Mouse (Mus musculus) testis, adult 2 months (tissue): ENCODE data around the gene Ehd4. TPM values are rescaled to one million over a fixed set of nuclear protein-coding genes. Genes with fewer than 3 reads are reported as not detected.

Source experiments
- H3K27ac ChIP-seq: fragments of 200-500 bp; 2 replicates; pipeline ENCODE4 v1.5.1; 2012; ENCODE audit warnings: low read depth, low read length; ENCODE audit not compliant: control insufficient read depth, insufficient read depth
- H3K27me3 ChIP-seq: fragments of 200-500 bp; 2 replicates; pipeline ENCODE4 v1.6.1; 2012; ENCODE audit warnings: mild to moderate bottlenecking, low read length, moderate library complexity; ENCODE audit not compliant: control insufficient read depth, insufficient read depth
- H3K36me3 ChIP-seq: fragments of 200-500 bp; 2 replicates; pipeline ENCODE4 v1.6.1; 2012; ENCODE audit warnings: mild to moderate bottlenecking, low read length; ENCODE audit not compliant: control insufficient read depth, insufficient read depth
- H3K4me1 ChIP-seq: fragments of 200-500 bp; 2 replicates; pipeline ENCODE4 v1.6.1; 2012; ENCODE audit warnings: low read length; ENCODE audit not compliant: control insufficient read depth, insufficient read depth
- H3K4me3 ChIP-seq: fragments of 200-500 bp; 2 replicates; pipeline ENCODE4 v1.5.1; 2012; ENCODE audit warnings: low read depth, mild to moderate bottlenecking, low read length, moderate library complexity, mixed read lengths; ENCODE audit not compliant: control insufficient read depth
- CTCF ChIP-seq: fragments of 200-500 bp; IDR thresholded peaks from 2 replicates; pipeline ENCODE4 v1.5.1; 2012; ENCODE audit warnings: low read depth, mild to moderate bottlenecking, inconsistent platforms, low read length, moderate library complexity; ENCODE audit not compliant: control insufficient read depth, insufficient read depth, insufficient replicate concordance
- POLR2A ChIP-seq: fragments of 200-500 bp; IDR thresholded peaks from 2 replicates; pipeline ENCODE4 v1.6.1; 2012; ENCODE audit warnings: low read depth, mild to moderate bottlenecking, inconsistent platforms, low read length, moderate library complexity; ENCODE audit not compliant: control insufficient read depth
- polyA plus RNA-seq: library from polyadenylated mRNA; depleted of rRNA; stranded (reverse); fragments of >200 nt; gene quantifications from 2 replicates; pipeline ENCODE4 v1.2.3, GENCODE M21; 2012

The Ehd4 gene
- polyA plus RNA-seq, 1 experiment, result 3.4 TPM

DNA sequence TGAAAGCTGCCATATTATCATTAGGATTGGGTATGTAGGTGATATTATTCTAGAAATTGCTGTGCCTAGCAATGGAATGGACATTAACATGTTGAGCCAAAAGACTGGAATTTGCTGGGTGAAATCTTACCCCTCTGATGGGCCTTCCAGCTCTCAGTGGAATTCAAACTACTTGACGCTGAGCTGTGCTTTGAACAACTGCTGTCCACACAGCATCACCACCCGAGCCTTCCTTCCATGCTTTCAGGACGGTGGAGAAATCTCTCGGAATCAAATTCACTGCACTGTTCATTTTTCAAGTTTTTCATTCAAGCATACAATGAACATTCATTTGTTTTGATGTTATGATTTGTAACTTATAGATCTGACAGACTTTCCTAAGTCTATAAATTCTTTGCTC is 10.0 kb downstream of the Ehd4 start:
- Histone ChIP-seq H3K27me3 (no peaks in the 10 kb centered on the region), H3K4me1 (no peaks in the 10 kb centered on the region), H3K4me3 (no peak overlapping the region), H3K36me3 (no peaks in the 10 kb centered on the region), H3K27ac (no peak overlapping the region)
- no peak for TF ChIP-seq POLR2A
- no peak for TF ChIP-seq CTCF

DNA sequence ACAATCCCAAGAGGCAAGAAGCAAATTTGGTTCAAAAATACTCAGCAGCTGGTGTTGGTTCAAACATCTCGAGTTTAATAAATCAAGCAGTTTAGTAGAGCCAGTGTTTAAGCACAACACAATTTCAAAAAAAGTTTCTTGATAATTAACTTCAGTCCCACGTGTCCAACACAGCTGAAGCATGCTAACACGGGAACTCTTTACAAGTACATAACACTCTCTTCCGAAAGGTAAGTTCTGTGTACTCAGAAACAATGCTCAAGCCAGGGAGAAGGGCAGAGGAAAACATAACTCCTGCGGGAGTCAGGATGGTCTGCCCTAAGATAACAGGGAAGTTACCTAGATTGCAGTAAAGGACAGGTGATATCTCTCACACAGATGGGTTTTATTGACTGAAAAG is 12.1 kb downstream of the Ehd4 start:
- Histone ChIP-seq H3K27me3 (no peaks in the 10 kb centered on the region), H3K4me3 (no peak overlapping the region), H3K36me3 (no peaks in the 10 kb centered on the region), H3K27ac (no peak overlapping the region), H3K4me1 (no peaks in the 10 kb centered on the region)
- TF ChIP-seq POLR2A (no peak), CTCF (no peak)

DNA sequence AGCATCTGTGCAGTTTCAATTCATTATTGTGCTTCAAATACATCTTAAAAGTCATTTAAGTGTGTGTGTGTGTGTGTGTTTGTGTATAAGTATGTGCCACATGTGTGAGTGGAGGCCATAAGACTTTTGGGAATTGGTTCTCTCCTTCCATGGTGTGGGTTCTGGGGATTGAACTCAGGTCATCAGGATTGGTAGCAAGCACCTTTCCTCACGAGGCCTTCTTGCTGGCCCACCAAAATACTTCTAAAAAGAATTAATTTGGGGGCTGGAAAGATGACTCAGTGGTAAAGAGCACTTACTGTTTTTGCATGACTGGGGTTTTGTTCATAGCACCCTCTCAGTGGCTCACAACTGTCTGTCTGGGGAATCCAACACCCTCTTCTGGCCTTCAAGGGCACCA is 12.7 kb downstream of the Ehd4 start:
- no peak overlapping the region for H3K4me3 ChIP-seq
- H3K4me1 ChIP-seq, result no peaks in the 10 kb centered on the region
- H3K27me3 ChIP-seq, result no peaks in the 10 kb centered on the region
- TF ChIP-seq POLR2A (no peak), CTCF (no peak)
- H3K27ac ChIP-seq, result no peak overlapping the region
- H3K36me3 ChIP-seq, result no peaks in the 10 kb centered on the region

DNA sequence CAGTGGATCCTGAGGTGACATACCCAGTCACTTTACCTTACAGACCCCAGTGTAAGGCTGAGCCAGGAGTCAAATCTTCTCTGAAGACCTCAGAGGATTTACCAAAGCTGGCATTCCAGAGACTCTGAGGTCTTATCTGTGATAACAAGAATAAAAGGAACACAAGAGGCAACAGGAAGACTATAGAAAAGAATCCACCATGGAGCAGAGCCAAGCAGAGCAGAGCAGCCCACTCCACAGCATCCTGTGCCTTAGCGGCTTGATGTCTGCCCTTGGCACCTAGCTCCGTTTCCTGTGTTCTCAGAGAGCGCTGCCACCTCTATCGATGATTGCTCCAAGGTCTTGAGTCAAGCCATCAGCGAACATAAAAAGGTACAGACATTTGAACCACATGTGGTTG is 14.1 kb downstream of the Ehd4 start:
- no peaks in the 10 kb centered on the region for H3K36me3 ChIP-seq

DNA sequence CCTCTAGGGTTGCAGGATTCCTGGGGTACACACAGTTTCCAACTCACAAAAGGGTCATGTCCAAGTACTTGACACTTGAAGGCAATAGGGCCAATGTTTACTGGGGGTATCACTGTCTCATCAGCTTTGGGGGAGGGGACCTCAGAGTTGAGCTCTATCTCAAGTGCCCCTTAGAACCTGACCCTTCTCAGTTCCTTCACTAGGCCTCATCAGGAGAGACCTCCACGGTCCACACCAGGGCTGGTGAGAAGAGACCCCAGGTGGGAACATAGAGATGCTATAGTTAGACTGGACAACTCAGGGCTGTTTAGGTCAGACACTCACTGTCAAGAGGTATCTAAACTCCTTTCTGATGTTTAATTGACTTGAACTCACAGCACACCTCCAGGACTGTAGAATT is 15.3 kb downstream of the Ehd4 start:
- TF ChIP-seq CTCF (no peak), POLR2A (no peak)
- Histone ChIP-seq H3K4me1 (no peaks in the 10 kb centered on the region), H3K27ac (no peak overlapping the region), H3K27me3 (no peaks in the 10 kb centered on the region), H3K4me3 (no peak overlapping the region), H3K36me3 (no peaks in the 10 kb centered on the region)

More for the DNA sequence above, 14.1 kb downstream of the Ehd4 start:
- H3K4me1 ChIP-seq, result no peaks in the 10 kb centered on the region
- H3K4me3 ChIP-seq, result no peak overlapping the region
- H3K27me3 ChIP-seq, result no peaks in the 10 kb centered on the region
- no peak overlapping the region for H3K27ac ChIP-seq
- TF ChIP-seq POLR2A (no peak), CTCF (no peak)

DNA sequence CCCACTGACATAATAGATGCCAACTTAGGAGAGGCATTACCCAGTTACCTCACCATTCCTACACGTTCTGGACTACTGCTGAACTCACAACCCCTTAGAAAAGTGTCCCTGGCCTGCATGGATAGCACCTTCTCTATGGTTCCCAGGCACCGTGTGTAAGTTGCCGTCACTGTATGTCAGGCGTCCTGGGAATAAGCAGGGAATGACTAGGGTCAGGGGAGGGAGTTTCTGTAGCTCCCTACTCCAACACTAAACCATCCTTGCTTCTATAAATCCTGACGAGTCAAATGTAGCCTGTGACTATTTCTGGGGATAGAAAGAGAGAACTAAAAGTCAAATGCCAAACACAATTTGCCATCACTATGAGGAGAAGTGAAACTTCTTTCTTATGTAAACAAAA is 17.1 kb downstream of the Ehd4 start:
- Histone ChIP-seq H3K4me3 (no peak overlapping the region), H3K27ac (no peak overlapping the region), H3K27me3 (no peaks in the 10 kb centered on the region), H3K36me3 (no peaks in the 10 kb centered on the region), H3K4me1 (no peaks in the 10 kb centered on the region)
- no peak for TF ChIP-seq POLR2A
- no peak for TF ChIP-seq CTCF

DNA sequence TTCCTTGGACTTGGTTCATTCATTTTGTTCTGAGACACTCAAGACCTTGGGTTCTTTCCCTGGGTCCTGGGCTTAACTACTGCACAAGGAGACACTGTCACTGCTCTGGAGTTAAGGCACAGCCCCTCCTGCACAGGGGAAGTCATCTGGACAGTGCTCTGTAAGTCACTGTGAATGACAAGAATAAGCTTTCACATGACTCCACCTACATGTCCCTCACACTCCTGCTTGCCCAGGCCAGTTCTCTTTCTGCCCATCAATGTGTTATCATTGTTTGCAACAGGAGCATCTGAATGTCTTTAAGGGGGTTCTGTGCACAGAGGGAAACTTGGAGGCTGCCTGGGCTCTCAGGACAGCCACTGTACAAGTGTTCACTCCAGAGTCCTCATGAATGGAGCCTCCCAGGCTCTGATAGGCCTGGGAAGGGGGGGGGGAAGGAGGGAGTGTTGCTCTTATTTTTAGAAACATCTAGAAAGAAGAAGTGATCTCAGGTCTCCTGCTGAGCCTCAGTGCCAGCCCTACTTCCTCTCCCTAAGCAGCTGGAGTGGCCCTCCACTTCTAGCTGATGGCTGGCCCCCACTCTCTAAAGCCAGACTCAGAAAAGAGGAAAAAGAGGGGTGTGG is 19.8 kb downstream of the Ehd4 start:
- H3K4me3 ChIP-seq, result no peak overlapping the region
- H3K36me3 ChIP-seq, result no peaks in the 10 kb centered on the region
- TF ChIP-seq CTCF (no peak), POLR2A (no peak)
- H3K27me3 ChIP-seq, result no peaks in the 10 kb centered on the region
- no peak overlapping the region for H3K27ac ChIP-seq
- H3K4me1 ChIP-seq, result no peaks in the 10 kb centered on the region

DNA sequence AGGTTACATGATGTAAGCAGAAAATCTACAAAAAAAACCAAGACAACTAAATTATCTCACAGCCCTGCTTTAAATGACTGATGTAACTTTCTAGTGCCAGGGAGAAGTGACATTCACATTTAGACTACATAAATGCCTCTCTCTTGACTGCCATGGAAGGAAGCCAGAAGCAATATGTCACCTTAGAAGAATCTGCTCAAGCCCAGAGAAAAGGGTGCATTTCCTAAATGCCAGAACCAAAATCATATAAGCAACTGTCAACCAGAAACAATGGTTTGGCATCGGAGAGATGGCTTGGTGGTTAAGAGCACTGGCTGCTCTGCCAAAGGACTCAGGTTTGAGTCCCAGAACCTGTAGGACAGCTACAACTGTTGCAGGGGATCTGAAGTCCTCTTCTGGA is 22.5 kb downstream of the Ehd4 start:
- H3K36me3 ChIP-seq, result no peaks in the 10 kb centered on the region
- H3K27ac ChIP-seq, result no peak overlapping the region
- H3K4me1 ChIP-seq, result no peaks in the 10 kb centered on the region
- no peaks in the 10 kb centered on the region for H3K27me3 ChIP-seq
- no peak for TF ChIP-seq POLR2A
- TF ChIP-seq CTCF, result no peak
- H3K4me3 ChIP-seq, result no peak overlapping the region
